Mouse (Mus musculus): ENCODE measurements at regions not wholly inside any gene's neighbourhood (a gene's known extent, or its start where the extent isn't known, plus 50 kb on each side); places are given as distances from the start of the nearest gene placed in this dataset.

GRCm38 (mm10) chr13:111979428-111980204, 170.8 kb upstream of the Map3k1 start:
- no peak for DNase-seq

GRCm38 (mm10) chr13:111980205-111980595, 171.4 kb upstream of the Map3k1 start:
- no peak for DNase-seq

- no peak for DNase-seq
Observed at GRCm38 (mm10) chr13:111981103-111981502, 172.3 kb upstream of the Map3k1 start.

GRCm38 (mm10) chr13:111982796-111983460, 174.1 kb upstream of the Map3k1 start:
- no peak for DNase-seq

GRCm38 (mm10) chr13:111984081-111984574, 175.3 kb upstream of the Map3k1 start:
- no peak for DNase-seq

- no peak for DNase-seq
Observed at GRCm38 (mm10) chr13:111985406-111985805, 176.6 kb upstream of the Map3k1 start.

- no peak for DNase-seq
Observed at GRCm38 (mm10) chr13:111986681-111987080, 177.9 kb upstream of the Map3k1 start.

GRCm38 (mm10) chr13:111987420-111987819, 178.6 kb upstream of the Map3k1 start:
- DNase-seq: no peak

- DNase-seq: no peak
Observed at GRCm38 (mm10) chr13:111990913-111991534, 182.2 kb upstream of the Map3k1 start.

- DNase-seq: no peak
Observed at GRCm38 (mm10) chr13:111992075-111992847, 183.5 kb upstream of the Map3k1 start.

GRCm38 (mm10) chr13:111994862-111995490, 186.2 kb upstream of the Map3k1 start:
- DNase-seq: no peak

GRCm38 (mm10) chr13:111995716-111996115, 186.9 kb upstream of the Map3k1 start:
- no peak for DNase-seq

GRCm38 (mm10) chr13:111996910-111997309, 188.1 kb upstream of the Map3k1 start:
- peak; percentile 33 for DNase-seq

GRCm38 (mm10) chr13:111997980-111998945, 189.5 kb upstream of the Map3k1 start:
- DNase-seq: no peak

GRCm38 (mm10) chr13:111999647-112000292, 191.0 kb upstream of the Map3k1 start:
- no peak for DNase-seq

GRCm38 (mm10) chr13:112000293-112000665, 191.5 kb upstream of the Map3k1 start:
- no peak for DNase-seq

- no peak for DNase-seq
Observed at GRCm38 (mm10) chr13:112000696-112001095, 191.9 kb upstream of the Map3k1 start.

GRCm38 (mm10) chr13:112001155-112002025, 192.6 kb upstream of the Map3k1 start:
- no peak for DNase-seq

- no peak for DNase-seq
Observed at GRCm38 (mm10) chr13:112002661-112003347, 194.0 kb upstream of the Map3k1 start.

All from right cerebral cortex, postnatal 14 days (tissue).